Mouse (Mus musculus): ENCODE measurements around the gene Rnf220. TPM values are rescaled to one million over a fixed set of nuclear protein-coding genes. Genes with fewer than 3 reads are reported as not detected.
A peak's percentile ranks its signal among the peaks of the same experiment; 100 is the strongest.
"Not testable (repeated sequence)": the region's sequence is repeated elsewhere in the genome, so short reads cannot be mapped to it uniquely, and the experiment has no call there.

The Rnf220 gene
- polyA plus RNA-seq, 1 experiment from 2014 or later = 56.3 TPM

- DNase-seq (ENCODE audit: low spot score) = peak; percentile 36
- Histone ChIP-seq H3K4me3 (ENCODE audit: low read depth, low read length) (no peak overlapping the region), H3K4me2 (ENCODE audit: low read depth, low read length) (no peak overlapping the region), H3K27me3 (replicated peaks; ENCODE audit: control insufficient read depth, insufficient read depth, low read length) (no peaks in the 10 kb centered on the region), H3K4me1 (ENCODE audit: control insufficient read depth, insufficient read depth, low read length) (no peaks in the 10 kb centered on the region), H3K36me3 (ENCODE audit: control insufficient read depth, insufficient read depth, low read length) (peaks cover 62% of the 10 kb centered on the region), H3K9me3 (ENCODE audit: control insufficient read depth, low read length) (peaks cover 13% of the 10 kb centered on the region), H3K27ac (replicated peaks; ENCODE audit: low read depth, low read length) (no peak overlapping the region), H3K9ac (ENCODE audit: low read depth, low read length) (no peak overlapping the region)
- WGBS = 15% methylated on average over 12 of the region's 12 CpGs
- 0 out of 2 replicates have a peak, but pooled peaks have one; percentile 9 for ATAC-seq (ENCODE audit: low read depth)
Observed at GRCm38 (mm10) chr4:117272459-117272858, 224.4 kb downstream of the Rnf220 start.

- no peak overlapping the region for H3K4me3 ChIP-seq (ENCODE audit: low read depth, low read length)
- no peaks in the 10 kb centered on the region for H3K27me3 ChIP-seq (replicated peaks; ENCODE audit: control insufficient read depth, insufficient read depth, low read length)
- H3K36me3 ChIP-seq (ENCODE audit: control insufficient read depth, insufficient read depth, low read length) = peaks cover 40% of the 10 kb centered on the region
- H3K4me2 ChIP-seq (ENCODE audit: low read depth, low read length) = no peak overlapping the region
- peak; percentile 51 for ATAC-seq (ENCODE audit: low read depth)
- H3K27ac ChIP-seq (replicated peaks; ENCODE audit: low read depth, low read length) = no peak overlapping the region
- peak; percentile 87 for DNase-seq (ENCODE audit: low spot score)
- WGBS = 3% methylated on average over 5 of the region's 6 CpGs
- H3K9ac ChIP-seq (ENCODE audit: low read depth, low read length) = no peak overlapping the region
- H3K4me1 ChIP-seq (ENCODE audit: control insufficient read depth, insufficient read depth, low read length) = no peaks in the 10 kb centered on the region
- H3K9me3 ChIP-seq (ENCODE audit: control insufficient read depth, low read length) = peaks cover 13% of the 10 kb centered on the region
Observed at GRCm38 (mm10) chr4:117270278-117270677, 226.6 kb downstream of the Rnf220 start.

- Histone ChIP-seq H3K27ac (replicated peaks; ENCODE audit: low read depth, low read length) (no peak overlapping the region), H3K4me1 (ENCODE audit: control insufficient read depth, insufficient read depth, low read length) (no peaks in the 10 kb centered on the region), H3K4me3 (ENCODE audit: low read depth, low read length) (no peak overlapping the region), H3K36me3 (ENCODE audit: control insufficient read depth, insufficient read depth, low read length) (peaks cover 17% of the 10 kb centered on the region), H3K9ac (ENCODE audit: low read depth, low read length) (no peak overlapping the region), H3K4me2 (ENCODE audit: low read depth, low read length) (no peak overlapping the region), H3K9me3 (ENCODE audit: control insufficient read depth, low read length) (no peaks in the 10 kb centered on the region), H3K27me3 (replicated peaks; ENCODE audit: control insufficient read depth, insufficient read depth, low read length) (no peaks in the 10 kb centered on the region)
- 88% methylated on average over 21 of the region's 25 CpGs for WGBS
- ATAC-seq (ENCODE audit: low read depth) = no peak
- no peak for DNase-seq (ENCODE audit: low spot score)
Observed at GRCm38 (mm10) chr4:117267831-117268437, 228.9 kb downstream of the Rnf220 start.

- H3K27ac ChIP-seq (replicated peaks; ENCODE audit: low read depth, low read length) = no peak overlapping the region
- H3K9me3 ChIP-seq (ENCODE audit: control insufficient read depth, low read length) = no peaks in the 10 kb centered on the region
- H3K4me1 ChIP-seq (ENCODE audit: control insufficient read depth, insufficient read depth, low read length) = no peaks in the 10 kb centered on the region
- 0% methylated on average over 2 of the region's 2 CpGs for WGBS
- ATAC-seq (ENCODE audit: low read depth) (peak; percentile 45; the same call in 1 of the 2 replicates), DNase-seq (ENCODE audit: low spot score) (peak; percentile 76)
- H3K36me3 ChIP-seq (ENCODE audit: control insufficient read depth, insufficient read depth, low read length) = peaks cover 10% of the 10 kb centered on the region
- H3K4me2 ChIP-seq (ENCODE audit: low read depth, low read length) = no peak overlapping the region
- no peak overlapping the region for H3K4me3 ChIP-seq (ENCODE audit: low read depth, low read length)
- no peak overlapping the region for H3K9ac ChIP-seq (ENCODE audit: low read depth, low read length)
- no peaks in the 10 kb centered on the region for H3K27me3 ChIP-seq (replicated peaks; ENCODE audit: control insufficient read depth, insufficient read depth, low read length)
Observed at GRCm38 (mm10) chr4:117267284-117267683, 229.6 kb downstream of the Rnf220 start.

GRCm38 (mm10) chr4:117262987-117263386 is 233.9 kb downstream of the Rnf220 start:
- WGBS = 68% methylated on average over 8 of the region's 8 CpGs
- Histone ChIP-seq H3K27ac (replicated peaks; ENCODE audit: low read depth, low read length) (no peak overlapping the region), H3K4me2 (ENCODE audit: low read depth, low read length) (no peak overlapping the region), H3K9me3 (ENCODE audit: control insufficient read depth, low read length) (no peaks in the 10 kb centered on the region), H3K36me3 (ENCODE audit: control insufficient read depth, insufficient read depth, low read length) (no peaks in the 10 kb centered on the region), H3K4me3 (ENCODE audit: low read depth, low read length) (no peak overlapping the region), H3K27me3 (replicated peaks; ENCODE audit: control insufficient read depth, insufficient read depth, low read length) (no peaks in the 10 kb centered on the region), H3K4me1 (ENCODE audit: control insufficient read depth, insufficient read depth, low read length) (no peaks in the 10 kb centered on the region), H3K9ac (ENCODE audit: low read depth, low read length) (no peak overlapping the region)
- no peak for DNase-seq (ENCODE audit: low spot score)
- ATAC-seq (ENCODE audit: low read depth) = no peak

GRCm38 (mm10) chr4:117262101-117262913 is 234.5 kb downstream of the Rnf220 start:
- no peak overlapping the region for H3K9ac ChIP-seq (ENCODE audit: low read depth, low read length)
- no peaks in the 10 kb centered on the region for H3K36me3 ChIP-seq (ENCODE audit: control insufficient read depth, insufficient read depth, low read length)
- no peaks in the 10 kb centered on the region for H3K4me1 ChIP-seq (ENCODE audit: control insufficient read depth, insufficient read depth, low read length)
- no peak for ATAC-seq (ENCODE audit: low read depth)
- H3K4me2 ChIP-seq (ENCODE audit: low read depth, low read length) = no peak overlapping the region
- no peaks in the 10 kb centered on the region for H3K9me3 ChIP-seq (ENCODE audit: control insufficient read depth, low read length)
- H3K27ac ChIP-seq (replicated peaks; ENCODE audit: low read depth, low read length) = no peak overlapping the region
- H3K27me3 ChIP-seq (replicated peaks; ENCODE audit: control insufficient read depth, insufficient read depth, low read length) = no peaks in the 10 kb centered on the region
- 75% methylated on average over 13 of the region's 13 CpGs for WGBS
- H3K4me3 ChIP-seq (ENCODE audit: low read depth, low read length) = no peak overlapping the region
- DNase-seq (ENCODE audit: low spot score) = no peak

GRCm38 (mm10) chr4:117261222-117261621 is 235.6 kb downstream of the Rnf220 start:
- no peak overlapping the region for H3K4me2 ChIP-seq (ENCODE audit: low read depth, low read length)
- DNase-seq (ENCODE audit: low spot score) (no peak), ATAC-seq (ENCODE audit: low read depth) (no peak)
- 78% methylated on average over 2 of the region's 2 CpGs for WGBS
- no peak overlapping the region for H3K4me3 ChIP-seq (ENCODE audit: low read depth, low read length)
- H3K9ac ChIP-seq (ENCODE audit: low read depth, low read length) = no peak overlapping the region
- H3K36me3 ChIP-seq (ENCODE audit: control insufficient read depth, insufficient read depth, low read length) = no peaks in the 10 kb centered on the region
- no peaks in the 10 kb centered on the region for H3K27me3 ChIP-seq (replicated peaks; ENCODE audit: control insufficient read depth, insufficient read depth, low read length)
- H3K9me3 ChIP-seq (ENCODE audit: control insufficient read depth, low read length) = no peaks in the 10 kb centered on the region
- no peaks in the 10 kb centered on the region for H3K4me1 ChIP-seq (ENCODE audit: control insufficient read depth, insufficient read depth, low read length)
- H3K27ac ChIP-seq (replicated peaks; ENCODE audit: low read depth, low read length) = no peak overlapping the region

- not testable (repeated sequence) for DNase-seq (ENCODE audit: low spot score); H3K4me1 ChIP-seq (ENCODE audit: control insufficient read depth, insufficient read depth, low read length); ATAC-seq (ENCODE audit: low read depth); H3K9ac ChIP-seq (ENCODE audit: low read depth, low read length); H3K36me3 ChIP-seq (ENCODE audit: control insufficient read depth, insufficient read depth, low read length); H3K4me3 ChIP-seq (ENCODE audit: low read depth, low read length); H3K27ac ChIP-seq (replicated peaks; ENCODE audit: low read depth, low read length); H3K27me3 ChIP-seq (replicated peaks; ENCODE audit: control insufficient read depth, insufficient read depth, low read length); H3K4me2 ChIP-seq (ENCODE audit: low read depth, low read length); H3K9me3 ChIP-seq (ENCODE audit: control insufficient read depth, low read length)
- 72% methylated on average over 6 of the region's 6 CpGs for WGBS
Observed at GRCm38 (mm10) chr4:117259909-117260308, 236.9 kb downstream of the Rnf220 start.

Data from embryonic facial prominence, embryonic 14.5 days (tissue).